ENCODE assay signal across 8 mouse cellular contexts in genomic region chr2:35495486-35496278, GRCm38 (mm10). TPM values are rescaled to one million over a fixed set of nuclear protein-coding genes. Genes with fewer than 3 reads are reported as not detected.
DNase-seq lines count a peak whose midpoint lies in the region; ATAC-seq and TF ChIP-seq lines count a peak whose summit lies in the region.

No protein-coding gene starts in this region.

- ATAC-seq in CD4-positive, CD25-positive, alpha-beta regulatory T cell, adult 4 months, result peak; percentile 94
- no peak for ATAC-seq in intestine, embryonic 16.5 days
- ATAC-seq in forebrain, embryonic 15.5 days (replicated peaks), result no peak

- TF ChIP-seq EP300 in heart, adult 2 months (IDR thresholded peaks at IDR 0.05; ENCODE audit: insufficient read depth, low read depth, low read length), result no peak

- H3K79me2 ChIP-seq in heart, adult 2 months (replicated peaks; ENCODE audit: control insufficient read depth, insufficient read depth, low read length), result no peaks in the 10 kb centered on the region

- intact Hi-C loops in heart, adult 2 months (cut with DNase I), result no loop called here
- intact Hi-C loops in heart, postnatal 14 days (cut with DNase I), result no loop called here

- 51% methylated on average over 16 of the region's 16 CpGs for WGBS in heart, adult 2 months
- 78% methylated on average over 16 of the region's 16 CpGs for WGBS in intestine, embryonic 16.5 days
- WGBS in small intestine, adult 2 months, result 68% methylated on average over 16 of the region's 16 CpGs
- WGBS in forebrain, embryonic 15.5 days, result 86% methylated on average over 16 of the region's 16 CpGs

- no peak overlapping the region for H3K4me2 ChIP-seq in intestine, embryonic 16.5 days (ENCODE audit: low read depth, low read length)
- H3K4me2 ChIP-seq in forebrain, embryonic 15.5 days (replicated peaks), result no peak overlapping the region

- 0 out of 2 replicates have a peak, but pooled peaks cover 5% of the 10 kb centered on the region for H3K9me3 ChIP-seq in intestine, embryonic 16.5 days (ENCODE audit: control insufficient read depth, low read length)
- H3K9me3 ChIP-seq in forebrain, embryonic 15.5 days, result no peaks in the 10 kb centered on the region

- no peaks in the 10 kb centered on the region for H3K36me3 ChIP-seq in heart, adult 2 months (ENCODE audit: control insufficient read depth, insufficient read depth, low read length)
- H3K36me3 ChIP-seq in intestine, embryonic 16.5 days (ENCODE audit: control insufficient read depth, insufficient read depth, low read length), result no peaks in the 10 kb centered on the region
- H3K36me3 ChIP-seq in small intestine, adult 2 months (ENCODE audit: control insufficient read depth, insufficient read depth, low read length), result no peaks in the 10 kb centered on the region
- no peaks in the 10 kb centered on the region for H3K36me3 ChIP-seq in forebrain, embryonic 15.5 days

- H3K4me3 ChIP-seq in heart, adult 2 months, result no peak overlapping the region
- no peak overlapping the region for H3K4me3 ChIP-seq in intestine, embryonic 16.5 days (ENCODE audit: low read length)
- peak overlapping the region; percentile 12; the same call in 1 of the 2 replicates for H3K4me3 ChIP-seq in small intestine, adult 2 months (ENCODE audit: low read depth, low read length)
- no peak overlapping the region for H3K4me3 ChIP-seq in forebrain, embryonic 15.5 days

- H3K9ac ChIP-seq in heart, adult 2 months (ENCODE audit: low read depth, low read length), result no peak overlapping the region
- H3K9ac ChIP-seq in intestine, embryonic 16.5 days (ENCODE audit: low read depth, low read length), result no peak overlapping the region
- no peak overlapping the region for H3K9ac ChIP-seq in forebrain, embryonic 15.5 days (replicated peaks)

- TF ChIP-seq CTCF in heart, adult 2 months (IDR thresholded peaks at IDR 0.05), result peak; percentile 44
- no peak for TF ChIP-seq CTCF in small intestine, adult 2 months (IDR thresholded peaks at IDR 0.05; ENCODE audit: extremely low read depth, insufficient read length, insufficient replicate concordance, low read depth, low read length)

- peaks cover 9% of the 10 kb centered on the region for H3K4me1 ChIP-seq in heart, adult 2 months (ENCODE audit: control insufficient read depth, insufficient read depth, low read length)
- peaks cover 2% of the 10 kb centered on the region for H3K4me1 ChIP-seq in intestine, embryonic 16.5 days (ENCODE audit: control insufficient read depth, insufficient read depth, low read length)
- peaks cover 8% of the 10 kb centered on the region; the same call in 1 of the 2 replicates for H3K4me1 ChIP-seq in small intestine, adult 2 months (ENCODE audit: control insufficient read depth, insufficient read depth, insufficient read length, low read length)
- peaks cover 3% of the 10 kb centered on the region; the same call in 1 of the 2 replicates for H3K4me1 ChIP-seq in forebrain, embryonic 15.5 days

- TF ChIP-seq POLR2A in heart, adult 2 months (IDR thresholded peaks at IDR 0.05; ENCODE audit: insufficient read depth, low read depth, low read length), result no peak
- TF ChIP-seq POLR2A in small intestine, adult 2 months (IDR thresholded peaks at IDR 0.05; ENCODE audit: low read depth, low read length), result no peak

- no peaks in the 10 kb centered on the region for H3K27me3 ChIP-seq in heart, adult 2 months (ENCODE audit: control insufficient read depth, insufficient read depth, low read length)
- no peaks in the 10 kb centered on the region for H3K27me3 ChIP-seq in intestine, embryonic 16.5 days (replicated peaks; ENCODE audit: control insufficient read depth, insufficient read depth, low read length)
- H3K27me3 ChIP-seq in small intestine, adult 2 months (ENCODE audit: control insufficient read depth, insufficient read depth, low read length), result no peaks in the 10 kb centered on the region
- H3K27me3 ChIP-seq in forebrain, embryonic 15.5 days, result no peaks in the 10 kb centered on the region

- H3K27ac ChIP-seq in heart, adult 2 months, result peak overlapping the region; percentile 56
- H3K27ac ChIP-seq in intestine, embryonic 16.5 days (ENCODE audit: low read length), result peak overlapping the region; percentile 38
- peak overlapping the region; percentile 81 for H3K27ac ChIP-seq in small intestine, adult 2 months (ENCODE audit: insufficient read depth, low read depth, low read length)
- no peak overlapping the region for H3K27ac ChIP-seq in forebrain, embryonic 15.5 days (replicated peaks)

- peak in 1 of 2 experiments; percentile 58 for DNase-seq in heart, adult 2 months
- DNase-seq in heart, postnatal 14 days, result no peak
- no peak for DNase-seq in layer of hippocampus, adult 9-10 months (ENCODE audit: low spot score)
- DNase-seq in neural tube, embryonic 10.5 days (ENCODE audit: extremely low spot score, low spot score), result no peak

RNA-seq across cellular contexts. Expression of gene Ggta1, which starts 32.7 kb away (rescaled TPM):
- total RNA-seq in heart, adult 2 months (2021), result 10 to 100 TPM; 15.4 to 15.5 TPM
- polyA plus RNA-seq in heart, adult 2 months (2012; rRNA removed), result 8.6 and 16.0 TPM in 2 replicates
- 10 to 100 TPM; 25.1 to 26.3 TPM for total RNA-seq in heart, postnatal 14 days (2021)
- 10 to 100 TPM; 19.3 to 28.4 TPM for polyA plus RNA-seq in CD4-positive, CD25-positive, alpha-beta regulatory T cell, adult 4 months (2017; shearing (Covaris generic))
- polyA plus RNA-seq in intestine, embryonic 16.5 days (2015; fragmentation: Nextera tagmentation; extraction: Ambion mirVana), result 13.9 and 14.6 TPM in 2 replicates
- 3.5 and 3.6 TPM in 2 replicates for polyA plus RNA-seq in small intestine, adult 2 months (2012; rRNA removed)
- polyA plus RNA-seq in forebrain, embryonic 15.5 days (2015; fragmentation: Nextera tagmentation; extraction: Ambion mirVana), result 4.8 and 5.8 TPM in 2 replicates
